Mouse (Mus musculus) thymus, adult 18-20 months (tissue): ENCODE results near the gene Kcnn1.

ENCODE experiments used
- DNase-seq, 2 experiments: peaks; one replicate each; pipeline ENCODE4 v3.0.0; 2022; ENCODE audit warnings: mixed read lengths in 2 of 2

Gene Kcnn1

GRCm38 (mm10) chr8:70865350-70866000, 2.4 kb upstream of the Kcnn1 start:
- DNase-seq = peak; percentile 99 to 100

GRCm38 (mm10) chr8:70864712-70865221, 1.7 kb upstream of the Kcnn1 start:
- DNase-seq = no peak

GRCm38 (mm10) chr8:70863956-70864711, 1.1 kb upstream of the Kcnn1 start:
- no peak for DNase-seq

- DNase-seq = no peak
Observed at GRCm38 (mm10) chr8:70857516-70857915, 5.5 kb downstream of the Kcnn1 start.

- no peak for DNase-seq
Observed at GRCm38 (mm10) chr8:70856541-70857197, 6.4 kb downstream of the Kcnn1 start.

GRCm38 (mm10) chr8:70856028-70856427, 7.0 kb downstream of the Kcnn1 start:
- no peak for DNase-seq

- no peak for DNase-seq
Observed at GRCm38 (mm10) chr8:70853863-70854262, 9.2 kb downstream of the Kcnn1 start.

GRCm38 (mm10) chr8:70852595-70853231, 10.3 kb downstream of the Kcnn1 start:
- DNase-seq = no peak

- no peak for DNase-seq
Observed at GRCm38 (mm10) chr8:70851837-70852236, 11.2 kb downstream of the Kcnn1 start.

GRCm38 (mm10) chr8:70850947-70851346, 12.1 kb downstream of the Kcnn1 start:
- DNase-seq = no peak

GRCm38 (mm10) chr8:70850132-70850845, 12.8 kb downstream of the Kcnn1 start:
- no peak for DNase-seq

- no peak for DNase-seq
Observed at GRCm38 (mm10) chr8:70849333-70849990, 13.6 kb downstream of the Kcnn1 start.

- no peak for DNase-seq
Observed at GRCm38 (mm10) chr8:70846371-70847154, 16.5 kb downstream of the Kcnn1 start.

GRCm38 (mm10) chr8:70845108-70845507, 17.9 kb downstream of the Kcnn1 start:
- no peak for DNase-seq

GRCm38 (mm10) chr8:70844523-70844922, 18.5 kb downstream of the Kcnn1 start:
- DNase-seq = peak; percentile 70 to 73

GRCm38 (mm10) chr8:70843941-70844340, 19.1 kb downstream of the Kcnn1 start:
- no peak for DNase-seq

- no peak for DNase-seq
Observed at GRCm38 (mm10) chr8:70843214-70843773, 19.8 kb downstream of the Kcnn1 start.

GRCm38 (mm10) chr8:70842484-70842883, 20.6 kb downstream of the Kcnn1 start:
- no peak for DNase-seq

- peak; percentile 75 to 82 for DNase-seq
Observed at GRCm38 (mm10) chr8:70841147-70842072, 21.6 kb downstream of the Kcnn1 start.

- no peak for DNase-seq
Observed at GRCm38 (mm10) chr8:70840590-70840989, 22.5 kb downstream of the Kcnn1 start.
